Mouse (Mus musculus) Patski (cell line): ENCODE measurements around the gene Tex13c1. TPM values are rescaled to one million over a fixed set of nuclear protein-coding genes. Genes with fewer than 3 reads are reported as not detected.

Experiments used
- ATAC-seq: fragments of 100-300 bp; one replicate; pipeline ENCODE4 v1.8.0; 2021
- CTCF ChIA-PET: fragments of 350-600 bp; sonication (Branson Sonifier 250); formaldehyde crosslinking; loops from one replicate; lab custom pipeline; 2022; ENCODE audit warnings: inconsistent platforms; lab: Charles Lee
- POLR2A ChIA-PET: fragments of 350-600 bp; sonication (Branson Sonifier 250); formaldehyde crosslinking; loops from one replicate; lab custom pipeline; 2022; ENCODE audit warnings: antibody characterized with exemption, inconsistent platforms; lab: Charles Lee
- DNase-seq: peaks from one replicate; pipeline ENCODE4 v3.0.0-alpha.2; 2011; ENCODE audit warnings: low read depth, low spot score
- H3K27me3 ChIP-seq: fragments of 371-371 bp; one replicate; pipeline ENCODE4 v1.5.1; 2021
- CTCF ChIP-seq: fragments of 100-300 bp; IDR thresholded peaks from one replicate; pipeline ENCODE4 v1.5.1; 2021
- in situ Hi-C: fragments of 300-500 bp; cut with MboI; formaldehyde crosslinking; loops from 3 replicates; pipeline ENCODE4 v1.11.1; 2018; ENCODE audit warnings: low pct_unique_long_range_greater_than_20kb, mixed read lengths
- polyA plus RNA-seq: library from polyadenylated mRNA; unstranded; gene quantifications from one replicate; pipeline ENCODE4 v1.2.3, GENCODE M21; 2021

The Tex13c1 gene
- polyA plus RNA-seq, result not detected

- peaks cover 23% of the 10 kb centered on the region for H3K27me3 ChIP-seq
- no peak for TF ChIP-seq CTCF
- ChIA-PET POLR2A (no interaction called here), CTCF (no interaction called here)
- no peak for DNase-seq
- in situ Hi-C loops, result no loop called here
- ATAC-seq, result no peak
These were observed at the start of gene Tex13c1 for GRCm38 (mm10) chrX:43590860-43591259. TSS of gene Tex13c1 (plus strand) at chrX:43591160.

Other genes starting within 250 kb of the Tex13c1 start
- gene Tenm1, start 162.0 kb upstream of the Tex13c1 start, polyA plus RNA-seq, result not detected